Mouse (Mus musculus) midbrain, embryonic 14.5 days (tissue): Measurements from ENCODE around the gene Plpp7. TPM values are rescaled to one million over a fixed set of nuclear protein-coding genes. Genes with fewer than 3 reads are reported as not detected.

Experiments
- ATAC-seq: fragments of 200-750 bp; cut with Nextera tagmentation; 2 replicates; pipeline ENCODE4 v1.8.0; 2017; ENCODE audit warnings: moderate number of reproducible peaks, moderate library complexity; ENCODE audit not compliant: low FRiP score, low TSS enrichment
- DNase-seq: peaks from one replicate; pipeline ENCODE4 v3.0.0-alpha.2; 2015
- H3K27ac ChIP-seq: fragments of 300-500 bp; sonication (generic); replicated peaks from 2 replicates; pipeline ENCODE4 v1.5.1; 2014; ENCODE audit warnings: mild to moderate bottlenecking, low read depth, low read length, moderate library complexity
- H3K27me3 ChIP-seq: fragments of 300-500 bp; sonication (generic); 2 replicates; pipeline ENCODE4 v1.6.1; 2014; ENCODE audit warnings: low read length, control low read depth, mixed read lengths; ENCODE audit not compliant: control insufficient read depth, insufficient read depth
- H3K36me3 ChIP-seq: fragments of 300-500 bp; sonication (generic); 2 replicates; pipeline ENCODE4 v1.6.1; 2014; ENCODE audit warnings: low read length, control low read depth; ENCODE audit not compliant: control insufficient read depth, insufficient read depth
- H3K4me1 ChIP-seq: fragments of 300-500 bp; sonication (generic); 2 replicates; pipeline ENCODE4 v1.6.1; 2014; ENCODE audit warnings: mild to moderate bottlenecking, antibody characterized with exemption, low read length, control low read depth; ENCODE audit not compliant: control insufficient read depth, insufficient read depth
- H3K4me2 ChIP-seq: fragments of 300-500 bp; sonication (generic); 2 replicates; pipeline ENCODE4 v1.6.1; 2014; ENCODE audit warnings: mild to moderate bottlenecking, low read length, moderate library complexity
- H3K4me3 ChIP-seq: fragments of 300-500 bp; sonication (generic); replicated peaks from 2 replicates; pipeline ENCODE4 v1.5.1; 2014; ENCODE audit warnings: low read depth, low read length
- H3K9ac ChIP-seq: fragments of 300-500 bp; sonication (generic); replicated peaks from 2 replicates; pipeline ENCODE4 v1.6.1; 2014; ENCODE audit warnings: mild to moderate bottlenecking, low read length, moderate library complexity
- H3K9me3 ChIP-seq: fragments of 300-500 bp; sonication (generic); 2 replicates; pipeline ENCODE4 v1.6.1; 2016; ENCODE audit warnings: low read length, control low read depth, mixed read lengths; ENCODE audit not compliant: control insufficient read depth
- WGBS: fragments of 180-500 bp; shearing (Covaris S2); extraction: QIAGEN DNeasy Blood & Tissue Kit; methylation state at CpG from one replicate; pipeline ENCODE4 v1.1.7; 2014; 5-methylcytosine and 5-hydroxymethylcytosine counted together
- polyA plus RNA-seq: library from polyadenylated mRNA; unstranded; fragments of >200 nt; fragmentation: Nextera tagmentation; extraction: Ambion mirVana; gene quantifications from 2 replicates; pipeline ENCODE4 v1.2.1, GENCODE M21; 2014

The Plpp7 gene
- polyA plus RNA-seq, result 21.6 and 24.4 TPM in 2 replicates

DNA sequence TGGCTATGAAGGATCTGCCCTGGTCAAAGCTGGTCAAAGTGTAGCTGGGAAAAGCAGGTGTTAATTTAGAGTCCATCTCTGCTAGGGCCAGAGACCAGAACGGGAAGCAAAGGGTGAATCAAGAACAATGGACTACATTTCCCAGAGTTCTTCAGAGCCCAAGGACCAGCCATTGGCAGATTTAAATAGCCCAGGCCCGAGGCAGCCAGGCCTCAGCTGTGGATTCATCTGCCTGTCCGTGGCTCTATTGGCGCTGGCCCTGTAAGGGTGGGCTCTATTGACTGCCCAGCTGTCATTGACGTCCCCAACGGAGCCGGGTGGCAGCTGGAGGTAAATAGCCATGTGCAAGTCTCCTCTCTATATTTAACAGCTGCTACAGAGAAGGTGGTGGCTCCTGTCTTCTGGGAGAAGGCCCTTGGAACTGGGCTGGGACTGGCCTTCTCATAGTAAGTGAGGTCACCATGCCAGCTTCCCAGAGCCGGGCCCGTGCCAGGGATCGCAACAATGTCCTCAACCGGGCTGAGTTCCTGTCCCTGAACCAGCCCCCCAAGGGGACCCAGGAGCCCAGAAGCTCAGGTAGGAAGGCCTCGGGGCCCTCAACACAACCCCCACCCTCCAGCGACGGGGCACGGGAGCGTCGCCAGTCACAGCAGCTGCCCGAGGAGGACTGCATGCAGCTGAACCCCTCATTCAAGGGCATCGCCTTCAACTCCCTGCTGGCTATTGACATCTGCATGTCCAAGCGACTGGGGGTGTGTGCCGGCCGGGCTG lies at the start of gene Plpp7:
Gene Plpp7, plus strand, starts transcription at position 178 of the 771 bp plus-strand sequence.
- peaks cover 4% of the 10 kb centered on the region; the same call in 1 of the 2 replicates for H3K36me3 ChIP-seq
- DNase-seq, result peak; percentile 90

DNA sequence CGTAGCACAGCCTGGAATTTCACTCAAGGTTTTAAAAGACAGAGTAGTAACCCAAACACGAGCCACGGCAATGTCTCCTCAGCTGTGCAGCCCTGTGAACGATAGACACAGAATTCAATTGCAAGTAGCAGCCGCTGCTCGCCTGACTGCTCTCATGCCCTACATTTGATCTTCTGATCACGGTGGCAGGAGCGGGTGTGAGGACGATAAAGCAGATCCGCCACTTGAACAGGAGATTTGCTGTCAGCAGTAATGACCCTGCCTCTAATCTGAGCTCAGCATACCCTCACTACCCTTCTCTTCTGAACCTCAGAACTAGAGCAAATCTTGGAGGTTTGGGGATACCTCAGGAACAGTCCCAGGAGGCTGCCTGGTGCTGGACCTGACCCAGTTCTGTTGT lies 49.3 kb upstream of the Plpp7 start:
- peaks cover 83% of the 10 kb centered on the region for H3K36me3 ChIP-seq

More for the DNA sequence above, at the start of gene Plpp7:
- ATAC-seq, result peak; percentile 89
- H3K9me3 ChIP-seq, result no peaks in the 10 kb centered on the region
- peak within 1 kb of the TSS; percentile 47 for H3K9ac ChIP-seq
- peak within 1 kb of the TSS; percentile 53 for H3K27ac ChIP-seq
- 35% methylated on average over 22 of the region's 22 CpGs for WGBS
- H3K27me3 ChIP-seq, result no peaks in the 10 kb centered on the region
- peak within 1 kb of the TSS; percentile 59 for H3K4me2 ChIP-seq
- peak within 1 kb of the TSS; percentile 36 for H3K4me3 ChIP-seq
- H3K4me1 ChIP-seq, result peaks cover 11% of the 10 kb centered on the region

DNA sequence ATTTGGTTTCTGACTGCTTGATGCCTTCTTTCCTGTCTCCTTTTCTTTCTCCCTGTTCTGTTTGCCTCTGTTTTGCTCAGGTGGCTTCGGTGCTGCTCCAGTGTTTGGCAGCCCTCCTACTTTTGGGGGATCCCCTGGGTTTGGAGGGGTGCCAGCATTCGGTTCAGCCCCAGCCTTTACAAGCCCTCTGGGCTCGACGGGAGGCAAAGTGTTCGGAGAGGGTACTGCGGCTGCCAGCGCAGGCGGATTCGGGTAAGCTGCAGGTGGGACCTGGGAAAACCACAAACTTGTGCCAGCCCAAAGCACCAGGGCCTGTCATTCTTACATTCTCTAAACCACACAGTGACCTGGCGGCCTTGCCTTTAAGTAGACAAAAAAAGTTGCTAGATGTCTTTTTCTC lies 48.0 kb upstream of the Plpp7 start:
- WGBS, result 90% methylated on average over 10 of the region's 10 CpGs
- no peak overlapping the region for H3K9ac ChIP-seq
- H3K36me3 ChIP-seq, result peaks cover 84% of the 10 kb centered on the region
- H3K4me3 ChIP-seq, result no peak overlapping the region
- no peak overlapping the region for H3K4me2 ChIP-seq
- ATAC-seq (no peak), DNase-seq (no peak)
- no peaks in the 10 kb centered on the region for H3K4me1 ChIP-seq
- H3K27ac ChIP-seq, result no peak overlapping the region
- H3K9me3 ChIP-seq, result no peaks in the 10 kb centered on the region
- H3K27me3 ChIP-seq, result no peaks in the 10 kb centered on the region

More for the DNA sequence above, 49.3 kb upstream of the Plpp7 start:
- H3K27ac ChIP-seq, result no peak overlapping the region
- H3K27me3 ChIP-seq, result no peaks in the 10 kb centered on the region
- no peak for ATAC-seq
- H3K9ac ChIP-seq, result no peak overlapping the region
- no peak overlapping the region for H3K4me2 ChIP-seq
- DNase-seq, result no peak
- no peaks in the 10 kb centered on the region for H3K4me1 ChIP-seq
- 91% methylated on average over 10 of the region's 10 CpGs for WGBS
- no peak overlapping the region for H3K4me3 ChIP-seq
- H3K9me3 ChIP-seq, result no peaks in the 10 kb centered on the region

DNA sequence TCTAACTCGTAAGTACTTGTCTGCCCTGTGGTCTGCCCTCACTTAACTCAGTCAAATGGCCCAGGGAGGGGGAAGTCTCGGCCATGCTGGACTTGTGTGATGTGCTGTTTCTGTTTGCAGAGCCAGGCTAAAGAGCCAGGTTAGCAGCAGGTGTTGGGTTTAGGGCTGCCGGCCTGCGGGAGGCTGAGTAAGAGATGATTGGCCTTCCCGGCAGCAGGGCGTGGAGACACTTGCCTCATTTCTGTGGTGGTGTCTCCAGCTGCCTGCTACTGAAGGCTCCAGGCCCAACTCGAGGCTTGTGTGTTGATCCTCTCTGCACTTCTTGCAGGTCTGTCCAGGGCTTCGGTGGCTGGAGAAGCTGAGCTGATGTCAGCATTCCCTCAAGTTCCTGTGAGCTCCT lies 43.5 kb upstream of the Plpp7 start:
- Histone ChIP-seq H3K4me3 (no peak overlapping the region), H3K4me1 (no peaks in the 10 kb centered on the region), H3K27ac (no peak overlapping the region), H3K36me3 (peaks cover 61% of the 10 kb centered on the region), H3K27me3 (no peaks in the 10 kb centered on the region), H3K9ac (no peak overlapping the region), H3K9me3 (no peaks in the 10 kb centered on the region), H3K4me2 (no peak overlapping the region)
- no peak for DNase-seq
- 91% methylated on average over 8 of the region's 8 CpGs for WGBS
- no peak for ATAC-seq

DNA sequence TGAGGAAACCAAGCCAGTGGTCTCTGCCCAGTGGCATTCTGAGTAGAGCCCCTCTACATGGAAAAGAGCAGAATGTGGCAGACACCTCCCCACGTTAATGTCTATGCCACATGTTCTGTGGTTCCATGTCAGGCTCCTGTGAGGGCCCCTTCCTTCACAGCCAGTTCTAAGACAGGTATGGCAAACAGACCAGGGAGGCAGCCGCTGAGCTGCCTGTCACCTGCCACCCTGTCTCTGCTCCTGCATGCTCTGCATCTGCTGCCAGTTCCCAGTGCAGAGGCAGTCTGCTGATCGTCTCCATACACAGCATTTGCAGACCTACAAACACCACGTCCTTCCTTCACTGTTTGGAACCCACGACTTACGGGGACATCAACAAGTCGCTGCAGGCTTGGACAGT lies 42.9 kb upstream of the Plpp7 start:
- DNase-seq, result no peak
- no peak for ATAC-seq
- H3K27ac ChIP-seq, result no peak overlapping the region
- peaks cover 55% of the 10 kb centered on the region for H3K36me3 ChIP-seq
- WGBS, result 93% methylated on average over 7 of the region's 7 CpGs
- H3K4me2 ChIP-seq, result no peak overlapping the region
- H3K4me1 ChIP-seq, result no peaks in the 10 kb centered on the region
- H3K27me3 ChIP-seq, result no peaks in the 10 kb centered on the region
- no peak overlapping the region for H3K4me3 ChIP-seq
- H3K9ac ChIP-seq, result no peak overlapping the region
- no peaks in the 10 kb centered on the region for H3K9me3 ChIP-seq

DNA sequence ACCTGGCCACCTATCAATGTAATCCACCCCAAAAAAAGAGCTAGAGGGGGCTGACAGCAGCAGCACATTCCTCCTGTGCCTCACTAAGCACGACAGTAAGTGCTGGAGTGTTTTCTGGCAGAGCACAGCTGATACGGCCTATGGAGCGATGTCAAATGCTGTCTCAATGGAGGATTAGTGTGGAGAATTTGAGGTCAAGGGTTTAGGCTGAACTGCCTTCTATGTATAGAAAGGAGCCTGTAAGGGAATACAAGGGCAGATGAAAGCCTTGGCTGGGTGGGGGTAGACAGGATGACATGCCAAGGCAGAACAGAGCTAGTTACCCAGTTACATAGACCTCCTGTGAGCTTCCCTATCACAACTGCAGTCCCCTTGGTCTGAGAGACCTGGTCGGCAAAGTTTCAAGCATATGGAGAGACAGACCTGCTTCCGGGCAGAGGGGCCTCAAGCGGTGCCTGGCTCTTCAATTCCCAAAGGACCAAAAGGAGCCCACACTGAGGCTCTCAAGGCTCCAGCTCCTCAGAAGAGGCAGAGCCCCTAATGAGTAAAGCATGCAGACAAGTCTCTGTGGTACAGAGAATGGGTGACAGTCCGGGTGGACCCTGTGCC lies 39.9 kb upstream of the Plpp7 start:
- H3K4me3 ChIP-seq, result no peak overlapping the region
- DNase-seq (peak; percentile 19), ATAC-seq (no peak)
- WGBS, result 39% methylated on average over 7 of the region's 7 CpGs
- H3K9me3 ChIP-seq, result no peaks in the 10 kb centered on the region
- H3K4me1 ChIP-seq, result no peaks in the 10 kb centered on the region
- peaks cover 25% of the 10 kb centered on the region for H3K36me3 ChIP-seq
- H3K27me3 ChIP-seq, result no peaks in the 10 kb centered on the region
- no peak overlapping the region for H3K27ac ChIP-seq
- H3K9ac ChIP-seq, result no peak overlapping the region
- H3K4me2 ChIP-seq, result no peak overlapping the region

DNA sequence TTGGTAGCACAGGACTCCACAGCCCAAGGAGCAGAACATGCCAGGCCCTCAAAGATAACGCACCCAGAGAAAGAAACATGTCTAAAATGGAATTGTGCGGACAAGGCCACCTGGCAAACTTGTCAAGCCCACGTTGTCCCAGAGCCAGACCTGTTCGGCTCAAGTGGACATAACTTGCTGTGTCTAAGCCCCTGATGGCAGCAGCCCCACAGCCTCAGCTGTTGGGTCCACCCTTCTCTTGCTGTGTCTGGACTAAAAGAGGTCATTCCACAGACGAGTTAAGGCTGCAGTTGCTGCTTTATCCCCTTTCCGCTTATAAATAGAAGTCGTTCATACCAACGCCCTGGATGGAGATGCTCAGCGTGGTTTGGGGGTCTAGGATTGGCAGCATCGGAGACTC lies 38.8 kb upstream of the Plpp7 start:
- Histone ChIP-seq H3K4me2 (no peak overlapping the region), H3K9me3 (no peaks in the 10 kb centered on the region), H3K9ac (no peak overlapping the region), H3K27ac (no peak overlapping the region), H3K4me1 (no peaks in the 10 kb centered on the region), H3K27me3 (no peaks in the 10 kb centered on the region), H3K4me3 (no peak overlapping the region), H3K36me3 (peaks cover 14% of the 10 kb centered on the region)
- ATAC-seq (no peak), DNase-seq (no peak)
- WGBS, result 90% methylated on average over 10 of the region's 10 CpGs

DNA sequence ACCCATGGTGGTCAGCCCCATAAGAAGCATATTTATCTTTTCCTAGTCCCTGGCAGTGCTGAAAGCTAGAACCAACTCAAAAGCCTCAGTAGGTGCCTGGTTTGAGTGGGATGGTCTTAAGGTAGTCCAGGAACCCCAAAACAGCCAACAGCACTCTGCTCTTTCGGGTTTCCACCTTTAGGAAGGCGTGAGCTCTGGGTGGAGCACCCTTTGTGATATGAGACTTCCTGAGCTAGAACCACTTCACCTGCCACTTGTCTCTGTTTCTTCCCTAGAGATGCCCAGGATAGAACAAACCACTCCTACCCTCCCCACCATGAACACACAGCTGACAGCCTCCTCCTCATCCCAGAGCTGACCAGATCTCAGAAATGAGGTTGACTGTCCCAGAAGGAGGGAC lies 38.0 kb upstream of the Plpp7 start:
- Histone ChIP-seq H3K4me1 (no peaks in the 10 kb centered on the region), H3K27ac (no peak overlapping the region), H3K27me3 (no peaks in the 10 kb centered on the region), H3K9me3 (no peaks in the 10 kb centered on the region), H3K4me3 (no peak overlapping the region), H3K4me2 (no peak overlapping the region), H3K36me3 (peaks cover 6% of the 10 kb centered on the region), H3K9ac (no peak overlapping the region)
- DNase-seq (no peak), ATAC-seq (no peak)
- WGBS, result 79% methylated on average over 2 of the region's 2 CpGs

DNA sequence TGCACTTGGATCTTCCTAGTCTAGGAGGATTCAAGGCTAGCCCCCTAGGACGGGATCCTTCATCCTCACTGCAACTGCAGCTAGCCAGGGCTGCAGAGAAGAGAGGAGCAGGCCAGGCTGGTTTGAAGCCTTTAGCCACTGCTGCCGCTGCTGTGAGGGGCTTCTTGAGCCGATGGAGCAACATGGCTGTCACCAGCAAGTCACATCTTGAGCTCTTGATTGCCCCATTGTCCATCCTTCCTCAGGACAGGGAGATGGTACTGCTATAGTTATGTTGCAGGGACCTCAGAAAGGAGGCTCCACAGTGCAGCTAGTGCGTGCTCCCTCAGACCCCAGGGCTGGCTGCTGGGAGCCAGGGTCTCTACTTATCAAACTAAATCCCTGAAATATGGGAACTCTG lies 37.5 kb upstream of the Plpp7 start:
- no peak overlapping the region for H3K9ac ChIP-seq
- no peak overlapping the region for H3K27ac ChIP-seq
- H3K4me1 ChIP-seq, result no peaks in the 10 kb centered on the region
- 86% methylated on average over 4 of the region's 4 CpGs for WGBS
- no peak for DNase-seq
- no peaks in the 10 kb centered on the region for H3K9me3 ChIP-seq
- no peak overlapping the region for H3K4me2 ChIP-seq
- no peak for ATAC-seq
- no peak overlapping the region for H3K4me3 ChIP-seq
- no peaks in the 10 kb centered on the region for H3K27me3 ChIP-seq
- H3K36me3 ChIP-seq, result 0 out of 2 replicates have a peak, but pooled peaks cover 2% of the 10 kb centered on the region
